Mouse (Mus musculus): ENCODE data around the gene Nkpd1. TPM values are rescaled to one million over a fixed set of nuclear protein-coding genes. Genes with fewer than 3 reads are reported as not detected.

The Nkpd1 gene
- polyA plus RNA-seq, 1 experiment from 2014 or later, result 1.8 TPM

DNA sequence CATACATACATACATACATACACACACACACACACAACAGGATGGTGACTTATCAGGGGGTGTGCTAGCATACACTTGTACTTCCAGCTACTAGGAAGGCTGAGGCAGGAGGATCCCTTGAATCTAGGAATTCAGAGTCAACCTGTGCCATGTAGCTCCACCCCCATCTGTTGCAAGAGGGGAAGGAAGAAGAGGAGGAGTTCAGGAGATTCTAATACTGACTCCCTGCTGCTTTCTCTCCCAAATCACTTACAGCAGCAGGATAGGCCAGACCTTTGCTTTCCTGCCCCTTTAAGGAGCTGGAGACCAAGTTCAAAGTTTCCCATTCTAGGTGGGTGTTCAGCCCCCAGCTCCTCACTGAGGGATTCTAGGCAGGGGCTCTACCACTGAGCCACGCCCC lies 32.1 kb upstream of the Nkpd1 start:
- Histone ChIP-seq H3K4me2 (ENCODE audit: low read depth, low read length) (no peak overlapping the region), H3K27me3 (ENCODE audit: control insufficient read depth, insufficient read depth, low read length) (peaks cover 29% of the 10 kb centered on the region), H3K4me1 (ENCODE audit: control insufficient read depth, insufficient read depth, low read length) (peaks cover 5% of the 10 kb centered on the region; the same call in 1 of the 2 replicates), H3K9me3 (replicated peaks; ENCODE audit: control insufficient read depth, low read length) (no peaks in the 10 kb centered on the region), H3K4me3 (replicated peaks; ENCODE audit: low read length) (no peak overlapping the region), H3K9ac (ENCODE audit: low read length) (no peak overlapping the region), H3K36me3 (ENCODE audit: control insufficient read depth, insufficient read depth, low read length) (no peaks in the 10 kb centered on the region), H3K27ac (ENCODE audit: low read length) (no peak overlapping the region)
- ATAC-seq (ENCODE audit: insufficient read depth, low FRiP score), result no peak
- WGBS, result 83% methylated on average over 1 of the region's 1 CpGs

DNA sequence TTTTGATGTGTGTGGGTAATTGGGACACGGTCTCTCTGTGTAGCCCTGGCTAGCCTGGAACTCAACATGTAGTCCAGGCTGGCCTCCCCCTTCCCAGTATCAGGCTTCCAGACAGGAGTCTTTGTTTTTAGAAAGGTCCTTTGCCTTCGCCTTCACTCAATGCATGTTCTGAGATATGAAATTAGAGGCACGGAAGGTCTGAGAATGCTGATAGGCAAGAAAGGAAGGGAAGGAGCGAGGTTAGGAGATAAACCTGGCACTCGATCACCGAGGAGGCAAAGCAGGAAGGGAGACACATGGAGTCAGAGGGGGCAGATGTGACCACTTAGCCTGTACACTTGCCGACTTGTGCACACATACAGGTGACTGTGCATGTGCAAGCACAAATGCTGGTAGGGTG lies 31.1 kb upstream of the Nkpd1 start:
- Histone ChIP-seq H3K36me3 (ENCODE audit: control insufficient read depth, insufficient read depth, low read length) (no peaks in the 10 kb centered on the region), H3K4me2 (ENCODE audit: low read depth, low read length) (no peak overlapping the region), H3K9me3 (replicated peaks; ENCODE audit: control insufficient read depth, low read length) (no peaks in the 10 kb centered on the region), H3K9ac (ENCODE audit: low read length) (no peak overlapping the region), H3K4me1 (ENCODE audit: control insufficient read depth, insufficient read depth, low read length) (peaks cover 5% of the 10 kb centered on the region; the same call in 1 of the 2 replicates), H3K27ac (ENCODE audit: low read length) (no peak overlapping the region), H3K27me3 (ENCODE audit: control insufficient read depth, insufficient read depth, low read length) (peaks cover 38% of the 10 kb centered on the region), H3K4me3 (replicated peaks; ENCODE audit: low read length) (no peak overlapping the region)
- 83% methylated on average over 7 of the region's 7 CpGs for WGBS
- no peak for ATAC-seq (ENCODE audit: insufficient read depth, low FRiP score)

DNA sequence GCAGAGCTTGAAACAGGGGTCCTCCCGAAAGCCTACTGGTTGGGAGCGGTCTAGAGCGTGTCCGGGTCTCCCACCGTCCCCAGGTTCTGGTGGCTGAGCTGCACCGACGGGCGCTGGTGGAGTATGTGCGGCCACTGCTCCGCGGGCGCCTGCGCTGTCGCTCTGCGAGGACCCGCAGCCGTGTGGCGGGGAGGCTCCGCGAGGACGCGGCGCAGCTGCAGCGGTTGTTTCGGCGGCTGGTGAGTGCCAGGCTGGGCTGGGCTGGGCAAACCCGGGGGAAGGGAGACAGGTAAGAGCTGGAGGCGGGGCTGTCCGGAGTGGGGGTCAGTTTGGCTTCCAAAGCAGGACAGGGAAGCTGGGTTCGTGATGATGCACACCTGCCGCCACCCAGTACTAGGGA lies 28.1 kb upstream of the Nkpd1 start:
- 15% methylated on average over 31 of the region's 31 CpGs for WGBS

DNA sequence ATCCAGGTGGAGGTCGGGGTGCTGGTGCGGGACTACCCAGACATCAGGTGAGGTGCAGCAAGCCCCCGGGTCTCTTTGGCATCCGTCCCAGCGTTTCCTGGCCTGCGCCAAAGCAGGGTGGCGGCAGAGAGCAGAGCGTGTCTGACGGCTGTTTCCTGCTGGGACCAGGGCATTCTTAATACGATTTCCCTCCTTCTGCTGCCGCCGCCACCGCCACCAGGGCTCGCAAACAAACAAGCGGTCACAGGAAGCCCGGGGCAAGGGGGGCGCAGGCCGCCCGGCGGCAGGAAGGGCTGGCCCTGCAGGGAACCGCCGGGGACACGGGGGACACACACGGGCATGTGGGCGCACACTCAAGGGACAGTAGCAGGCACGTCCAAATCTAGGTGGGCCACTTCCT lies 25.9 kb upstream of the Nkpd1 start:
- Histone ChIP-seq H3K4me1 (ENCODE audit: control insufficient read depth, insufficient read depth, low read length) (peaks cover 5% of the 10 kb centered on the region; the same call in 1 of the 2 replicates), H3K36me3 (ENCODE audit: control insufficient read depth, insufficient read depth, low read length) (no peaks in the 10 kb centered on the region), H3K4me3 (replicated peaks; ENCODE audit: low read length) (peak overlapping the region; percentile 26), H3K9me3 (replicated peaks; ENCODE audit: control insufficient read depth, low read length) (no peaks in the 10 kb centered on the region), H3K4me2 (ENCODE audit: low read depth, low read length) (peak overlapping the region; percentile 46), H3K27ac (ENCODE audit: low read length) (0 out of 2 replicates have a peak overlapping the region, but pooled peaks have one; percentile 14), H3K27me3 (ENCODE audit: control insufficient read depth, insufficient read depth, low read length) (peaks cover 38% of the 10 kb centered on the region), H3K9ac (ENCODE audit: low read length) (peak overlapping the region; percentile 65)
- 3% methylated on average over 26 of the region's 26 CpGs for WGBS
- peak; percentile 21; the same call in 1 of the 2 replicates for ATAC-seq (ENCODE audit: insufficient read depth, low FRiP score)

More for the DNA sequence above, 28.1 kb upstream of the Nkpd1 start:
- no peak for ATAC-seq (ENCODE audit: insufficient read depth, low FRiP score)
- H3K27ac ChIP-seq (ENCODE audit: low read length), result no peak overlapping the region
- no peaks in the 10 kb centered on the region for H3K36me3 ChIP-seq (ENCODE audit: control insufficient read depth, insufficient read depth, low read length)
- no peaks in the 10 kb centered on the region for H3K9me3 ChIP-seq (replicated peaks; ENCODE audit: control insufficient read depth, low read length)
- H3K4me3 ChIP-seq (replicated peaks; ENCODE audit: low read length), result peak overlapping the region; percentile 9; the same call in 1 of the 2 replicates
- H3K27me3 ChIP-seq (ENCODE audit: control insufficient read depth, insufficient read depth, low read length), result peaks cover 38% of the 10 kb centered on the region
- H3K4me1 ChIP-seq (ENCODE audit: control insufficient read depth, insufficient read depth, low read length), result peaks cover 5% of the 10 kb centered on the region; the same call in 1 of the 2 replicates
- H3K4me2 ChIP-seq (ENCODE audit: low read depth, low read length), result no peak overlapping the region
- 0 out of 2 replicates have a peak overlapping the region, but pooled peaks have one; percentile 11 for H3K9ac ChIP-seq (ENCODE audit: low read length)

DNA sequence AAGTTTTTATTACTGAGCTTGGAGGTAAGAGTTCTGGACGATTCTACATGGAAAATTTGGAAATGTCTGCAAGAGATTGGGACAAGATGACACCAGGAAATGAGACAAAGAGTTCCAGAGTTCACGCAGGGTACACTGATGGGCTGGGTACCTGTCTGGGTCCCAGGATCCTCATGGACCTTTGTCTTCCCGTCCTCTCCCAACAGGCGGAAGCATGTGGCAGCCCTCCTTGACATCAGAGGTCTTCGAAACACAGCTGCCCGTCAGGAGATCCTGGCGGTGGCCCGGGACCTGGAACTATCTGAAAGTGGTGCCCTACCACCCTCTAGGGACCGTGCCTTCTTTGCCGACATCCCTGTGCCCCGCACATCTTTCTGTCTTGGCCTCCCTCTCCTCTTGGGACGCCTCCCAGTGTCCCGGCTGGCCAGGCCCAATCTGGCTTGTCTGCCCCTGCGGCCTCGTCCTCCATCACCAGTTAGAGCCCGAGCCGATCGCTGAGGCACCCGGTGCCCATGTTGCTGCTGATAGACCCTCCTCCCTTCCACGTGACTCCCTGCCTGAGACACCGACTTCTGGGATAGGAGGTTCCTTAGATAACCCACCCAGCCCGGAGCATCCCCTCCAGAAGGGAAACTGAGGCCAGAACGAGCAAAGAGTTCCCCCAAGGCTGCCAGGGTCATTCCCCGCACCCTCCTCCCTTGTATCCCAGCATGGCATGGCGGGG lies 22.7 kb upstream of the Nkpd1 start:
- Histone ChIP-seq H3K4me2 (ENCODE audit: low read depth, low read length) (no peak overlapping the region), H3K9me3 (replicated peaks; ENCODE audit: control insufficient read depth, low read length) (no peaks in the 10 kb centered on the region), H3K4me3 (replicated peaks; ENCODE audit: low read length) (no peak overlapping the region), H3K27me3 (ENCODE audit: control insufficient read depth, insufficient read depth, low read length) (peaks cover 12% of the 10 kb centered on the region; the same call in 1 of the 2 replicates), H3K36me3 (ENCODE audit: control insufficient read depth, insufficient read depth, low read length) (no peaks in the 10 kb centered on the region), H3K9ac (ENCODE audit: low read length) (no peak overlapping the region), H3K4me1 (ENCODE audit: control insufficient read depth, insufficient read depth, low read length) (no peaks in the 10 kb centered on the region), H3K27ac (ENCODE audit: low read length) (no peak overlapping the region)
- 79% methylated on average over 25 of the region's 25 CpGs for WGBS
- no peak for ATAC-seq (ENCODE audit: insufficient read depth, low FRiP score)

DNA sequence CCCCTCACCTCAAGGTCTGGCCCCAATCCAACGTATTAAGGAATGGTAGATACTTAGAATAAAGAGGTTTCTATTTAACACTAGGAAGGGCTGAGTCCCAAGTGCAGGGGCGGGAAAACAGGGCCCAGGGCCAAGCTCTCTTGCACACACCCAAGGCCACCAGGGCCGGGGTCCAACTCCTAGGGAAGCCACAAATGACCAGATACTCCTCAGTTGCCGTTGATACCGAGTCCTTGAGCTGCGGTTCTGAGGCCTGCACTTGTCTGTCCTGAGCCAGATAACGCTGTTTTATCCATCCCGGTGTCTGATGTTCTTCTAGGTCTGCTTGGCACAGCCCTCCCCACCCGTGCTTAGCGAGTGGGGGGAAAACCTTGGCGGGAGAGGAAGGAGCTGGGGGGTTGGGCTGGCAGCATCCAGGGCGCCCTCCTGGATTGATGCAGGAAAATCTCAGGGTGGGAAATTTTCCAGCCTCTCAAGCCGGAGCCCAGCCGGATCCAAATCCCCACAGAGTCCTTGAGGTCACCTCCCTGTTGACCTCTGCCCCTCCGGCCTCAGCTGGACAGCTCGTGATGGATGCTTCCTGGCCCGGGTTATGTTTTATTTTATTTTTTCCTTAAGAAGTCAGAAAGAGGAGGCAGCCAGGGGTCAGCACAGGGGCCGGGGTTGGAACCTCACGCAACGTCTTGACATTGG lies 22.0 kb upstream of the Nkpd1 start:
- no peak overlapping the region for H3K9ac ChIP-seq (ENCODE audit: low read length)
- H3K27me3 ChIP-seq (ENCODE audit: control insufficient read depth, insufficient read depth, low read length), result peaks cover 7% of the 10 kb centered on the region; the same call in 1 of the 2 replicates
- H3K4me3 ChIP-seq (replicated peaks; ENCODE audit: low read length), result no peak overlapping the region
- WGBS, result 50% methylated on average over 20 of the region's 20 CpGs
- no peaks in the 10 kb centered on the region for H3K36me3 ChIP-seq (ENCODE audit: control insufficient read depth, insufficient read depth, low read length)
- no peak overlapping the region for H3K4me2 ChIP-seq (ENCODE audit: low read depth, low read length)
- no peaks in the 10 kb centered on the region for H3K9me3 ChIP-seq (replicated peaks; ENCODE audit: control insufficient read depth, low read length)
- H3K27ac ChIP-seq (ENCODE audit: low read length), result no peak overlapping the region
- peak; percentile 19; the same call in 1 of the 2 replicates for ATAC-seq (ENCODE audit: insufficient read depth, low FRiP score)
- no peaks in the 10 kb centered on the region for H3K4me1 ChIP-seq (ENCODE audit: control insufficient read depth, insufficient read depth, low read length)

DNA sequence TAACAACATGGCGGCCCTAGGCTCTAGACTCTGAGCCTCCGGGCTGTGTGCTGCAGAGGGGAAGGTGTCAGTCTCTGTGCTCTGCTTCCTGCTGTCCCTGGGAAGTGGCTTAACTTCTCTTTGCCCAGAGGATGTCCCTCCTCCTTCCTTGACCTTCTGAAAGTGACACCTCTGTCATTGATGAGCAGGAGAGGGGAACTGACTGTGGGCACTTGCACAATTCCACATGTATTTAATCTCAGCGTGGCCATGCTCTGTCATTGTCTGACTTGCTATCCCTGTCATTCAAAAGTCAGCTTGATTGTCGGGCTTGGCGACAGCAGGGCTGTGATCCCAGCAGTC lies 21.5 kb upstream of the Nkpd1 start:
- 58% methylated on average over 5 of the region's 5 CpGs for WGBS
- H3K27me3 ChIP-seq (ENCODE audit: control insufficient read depth, insufficient read depth, low read length), result peaks cover 3% of the 10 kb centered on the region; the same call in 1 of the 2 replicates
- no peaks in the 10 kb centered on the region for H3K9me3 ChIP-seq (replicated peaks; ENCODE audit: control insufficient read depth, low read length)
- H3K27ac ChIP-seq (ENCODE audit: low read length), result no peak overlapping the region
- no peaks in the 10 kb centered on the region for H3K36me3 ChIP-seq (ENCODE audit: control insufficient read depth, insufficient read depth, low read length)
- no peaks in the 10 kb centered on the region for H3K4me1 ChIP-seq (ENCODE audit: control insufficient read depth, insufficient read depth, low read length)
- H3K4me3 ChIP-seq (replicated peaks; ENCODE audit: low read length), result no peak overlapping the region
- no peak overlapping the region for H3K9ac ChIP-seq (ENCODE audit: low read length)
- no peak overlapping the region for H3K4me2 ChIP-seq (ENCODE audit: low read depth, low read length)
- no peak for ATAC-seq (ENCODE audit: insufficient read depth, low FRiP score)

DNA sequence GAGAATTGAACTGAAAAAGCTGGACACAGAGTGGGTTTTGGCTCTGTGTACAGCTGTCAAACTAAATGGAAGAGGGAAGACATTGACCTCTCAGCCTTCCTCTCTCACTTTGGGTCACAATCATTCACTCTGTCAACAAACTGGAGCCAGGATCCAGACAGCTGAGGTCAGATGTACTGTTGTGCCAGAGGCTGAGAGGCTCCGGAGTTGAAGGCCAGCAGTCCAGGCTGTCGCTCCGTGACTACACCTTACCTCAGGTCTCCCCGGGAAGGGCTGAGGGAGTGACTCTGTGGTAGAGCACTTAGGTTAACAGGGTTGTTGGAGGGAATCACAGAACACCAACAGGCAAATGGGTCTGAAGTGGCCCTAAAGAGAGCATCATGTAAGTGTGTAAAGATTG lies 19.3 kb upstream of the Nkpd1 start:
- no peak overlapping the region for H3K27ac ChIP-seq (ENCODE audit: low read length)
- H3K4me2 ChIP-seq (ENCODE audit: low read depth, low read length), result no peak overlapping the region
- no peaks in the 10 kb centered on the region for H3K4me1 ChIP-seq (ENCODE audit: control insufficient read depth, insufficient read depth, low read length)
- H3K4me3 ChIP-seq (replicated peaks; ENCODE audit: low read length), result no peak overlapping the region
- H3K27me3 ChIP-seq (ENCODE audit: control insufficient read depth, insufficient read depth, low read length), result no peaks in the 10 kb centered on the region
- no peaks in the 10 kb centered on the region for H3K9me3 ChIP-seq (replicated peaks; ENCODE audit: control insufficient read depth, low read length)
- WGBS, result 33% methylated on average over 4 of the region's 4 CpGs
- no peak for ATAC-seq (ENCODE audit: insufficient read depth, low FRiP score)
- H3K9ac ChIP-seq (ENCODE audit: low read length), result no peak overlapping the region
- H3K36me3 ChIP-seq (ENCODE audit: control insufficient read depth, insufficient read depth, low read length), result no peaks in the 10 kb centered on the region
